Mouse (Mus musculus): Measurements from ENCODE around the gene Zfp710. TPM values are rescaled to one million over a fixed set of nuclear protein-coding genes. Genes with fewer than 3 reads are reported as not detected.

The Zfp710 gene
- 38.0 TPM for total RNA-seq (2023)

GRCm38 (mm10) chr7:80024521-80025390 lies at the start of gene Zfp710:
Gene Zfp710 (plus strand): TSS chr7:80024814.

GRCm38 (mm10) chr7:80115224-80115590 lies 90.6 kb downstream of the Zfp710 start, which contains the start of gene Idh2:
Gene Idh2 (minus strand): TSS chr7:80115392.

Other genes starting within 250 kb of the Zfp710 start
- not detected for gene Mesp1, start 231.0 kb upstream of the Zfp710 start, total RNA-seq (2023)
- gene Mesp2, start 214.1 kb upstream of the Zfp710 start, total RNA-seq (2023), result not detected
- gene Anpep, start 163.8 kb upstream of the Zfp710 start, total RNA-seq (2023), result 1.7 TPM
- 14.8 TPM for gene Ap3s2, start 104.2 kb upstream of the Zfp710 start, total RNA-seq (2023)
- gene Arpin, start 89.5 kb upstream of the Zfp710 start, total RNA-seq (2023), result 0.33 TPM
- gene Idh2, start 90.6 kb downstream of the Zfp710 start, total RNA-seq (2023), result 39.0 TPM
- gene Sema4b, start 162.0 kb downstream of the Zfp710 start, total RNA-seq (2023), result 49.6 TPM
- 38.5 TPM for gene Cib1, start 208.0 kb downstream of the Zfp710 start, total RNA-seq (2023)
- gene Gdpgp1, start 208.1 kb downstream of the Zfp710 start, total RNA-seq (2023), result 5.6 TPM
- gene Ttll13, start 221.6 kb downstream of the Zfp710 start, total RNA-seq (2023), result 0.92 TPM
- gene Ngrn, start 236.4 kb downstream of the Zfp710 start, total RNA-seq (2023), result 20.0 TPM
- 34.5 TPM for gene Vps33b, start 244.8 kb downstream of the Zfp710 start, total RNA-seq (2023)

Data from CD4-positive naive resting alpha-beta T cell, adult 57 days (primary cell).